Mouse (Mus musculus) kidney, adult 11 months (tissue): ENCODE measurements around the gene Cxcr5.

Experiments used
- DNase-seq: peaks from one replicate; pipeline ENCODE4 v3.0.0; 2022

Gene Cxcr5

DNA sequence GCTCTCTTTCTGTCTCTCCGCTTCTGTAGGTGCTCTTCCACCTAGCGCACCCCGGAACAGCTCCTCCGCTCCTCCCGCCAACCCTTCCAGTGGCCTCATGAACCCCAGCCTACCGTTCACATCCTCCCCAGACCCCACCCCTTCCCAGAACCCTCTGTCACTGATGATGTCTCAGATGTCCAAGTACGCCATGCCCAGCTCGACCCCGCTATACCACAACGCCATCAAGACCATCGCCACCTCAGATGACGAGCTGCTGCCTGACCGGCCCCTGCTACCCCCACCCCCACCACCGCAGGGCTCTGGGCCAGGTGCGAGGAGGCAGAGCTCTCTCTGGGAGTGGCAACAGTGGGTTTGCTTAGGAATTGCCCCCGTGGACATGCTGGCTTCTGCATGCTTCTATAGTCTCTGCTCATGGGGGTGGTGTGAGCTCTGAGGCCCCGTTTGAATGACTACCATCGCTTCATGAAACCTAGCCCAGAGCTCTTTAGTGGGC, 53.5 kb downstream of the Cxcr5 start:
- no peak for DNase-seq

DNA sequence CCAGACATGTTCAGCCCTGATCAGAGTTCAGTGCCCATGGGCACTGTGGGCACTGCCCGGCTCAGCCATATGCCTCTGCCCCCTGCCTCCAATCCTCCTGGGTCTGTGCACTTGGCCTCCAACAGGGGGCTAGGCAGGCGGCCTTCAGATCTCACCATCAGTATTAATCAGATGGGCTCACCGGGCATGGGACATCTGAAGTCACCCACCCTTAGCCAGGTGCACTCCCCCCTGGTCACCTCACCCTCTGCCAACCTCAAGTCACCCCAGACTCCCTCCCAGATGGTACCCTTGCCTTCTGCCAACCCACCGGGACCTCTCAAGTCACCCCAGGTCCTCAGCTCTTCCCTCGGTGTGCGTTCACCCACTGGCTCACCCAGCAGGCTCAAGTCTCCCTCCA, 54.3 kb downstream of the Cxcr5 start:
- no peak for DNase-seq

DNA sequence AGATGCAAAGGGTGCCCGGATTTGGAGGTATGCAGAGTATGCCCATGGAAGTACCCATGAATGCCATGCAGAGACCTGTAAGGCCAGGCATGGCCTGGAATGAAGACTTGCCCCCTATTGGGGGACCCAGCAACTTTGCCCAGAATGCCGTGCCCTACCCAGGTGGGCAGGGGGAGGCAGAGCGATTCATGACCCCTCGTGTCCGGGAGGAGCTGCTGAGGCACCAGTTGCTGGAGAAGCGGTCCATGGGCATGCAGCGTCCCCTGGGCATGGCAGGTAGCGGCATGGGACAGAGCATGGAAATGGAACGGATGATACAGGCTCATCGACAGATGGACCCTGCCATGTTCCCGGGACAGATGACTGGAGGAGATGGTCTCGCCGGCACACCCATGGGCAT, 55.1 kb downstream of the Cxcr5 start:
- DNase-seq: no peak

- DNase-seq: no peak
Measured at GRCm38 (mm10) chr9:44505824-44506467, 55.7 kb downstream of the Cxcr5 start.

DNA sequence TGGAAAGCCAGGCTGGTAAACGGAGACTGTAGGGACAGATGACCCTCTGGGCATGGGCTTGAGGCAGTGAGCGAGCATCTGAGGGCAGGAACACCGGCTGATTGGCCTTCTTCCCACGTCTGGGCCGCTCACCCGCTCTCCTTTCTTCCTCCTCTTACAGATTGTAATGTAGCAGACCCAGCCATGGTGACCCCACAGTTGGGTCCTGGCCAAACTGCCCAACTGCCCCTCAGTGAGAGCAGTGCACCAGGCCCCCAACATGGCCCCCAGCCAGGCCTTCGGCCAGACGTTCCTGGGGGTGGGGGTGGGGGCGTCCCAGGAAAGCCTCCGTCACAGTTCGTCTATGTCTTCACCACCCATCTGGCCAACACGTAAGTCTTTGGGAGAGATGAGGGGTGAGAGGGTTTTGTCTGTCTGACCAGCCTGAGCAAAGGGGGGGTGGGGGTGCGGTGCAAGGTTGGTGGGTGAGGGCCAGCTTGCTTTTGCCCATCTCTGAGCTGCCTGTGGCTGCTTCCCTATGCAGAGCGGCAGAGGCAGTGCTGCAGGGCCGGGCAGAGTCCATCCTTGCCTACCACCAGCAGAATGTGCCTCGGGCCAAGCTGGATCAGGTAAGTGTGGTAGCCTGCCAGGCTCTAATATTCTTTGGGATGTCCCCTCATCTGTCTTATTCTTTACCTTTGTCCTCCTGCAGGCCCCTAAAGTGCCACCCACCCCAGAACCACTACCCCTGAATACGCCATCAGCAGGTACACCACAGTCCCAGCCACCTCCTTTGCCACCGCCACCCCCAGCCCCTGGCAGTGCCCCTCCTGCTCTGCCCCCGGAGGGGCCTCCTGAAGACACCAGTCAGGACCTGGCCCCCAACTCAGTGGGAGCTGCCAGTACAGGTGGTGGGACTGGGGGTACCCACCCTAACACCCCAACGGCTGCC, 56.5 kb downstream of the Cxcr5 start:
- DNase-seq: peak; percentile 31

DNA sequence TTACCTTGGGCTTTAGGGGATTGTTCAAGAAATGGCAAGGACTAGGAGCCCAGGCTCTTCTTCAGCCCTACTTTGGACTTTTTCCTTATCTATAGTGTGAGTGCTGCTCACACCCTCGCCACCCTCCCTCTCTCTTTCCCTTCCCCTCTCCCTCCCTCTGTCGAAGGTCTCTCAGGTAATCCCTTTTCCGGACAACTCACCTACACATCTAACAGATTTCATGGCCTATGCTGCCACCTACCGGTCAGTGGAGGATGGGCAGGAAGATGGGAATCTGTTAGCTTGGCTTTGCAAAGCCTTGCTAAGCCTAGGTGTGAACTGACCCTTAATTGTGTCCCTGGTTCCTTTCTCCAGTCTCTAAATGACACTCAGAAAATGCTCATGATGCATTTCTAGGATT, 59.7 kb downstream of the Cxcr5 start:
- DNase-seq: peak; percentile 79

- DNase-seq: no peak
Measured at GRCm38 (mm10) chr9:44501206-44501879, 60.3 kb downstream of the Cxcr5 start.

DNA sequence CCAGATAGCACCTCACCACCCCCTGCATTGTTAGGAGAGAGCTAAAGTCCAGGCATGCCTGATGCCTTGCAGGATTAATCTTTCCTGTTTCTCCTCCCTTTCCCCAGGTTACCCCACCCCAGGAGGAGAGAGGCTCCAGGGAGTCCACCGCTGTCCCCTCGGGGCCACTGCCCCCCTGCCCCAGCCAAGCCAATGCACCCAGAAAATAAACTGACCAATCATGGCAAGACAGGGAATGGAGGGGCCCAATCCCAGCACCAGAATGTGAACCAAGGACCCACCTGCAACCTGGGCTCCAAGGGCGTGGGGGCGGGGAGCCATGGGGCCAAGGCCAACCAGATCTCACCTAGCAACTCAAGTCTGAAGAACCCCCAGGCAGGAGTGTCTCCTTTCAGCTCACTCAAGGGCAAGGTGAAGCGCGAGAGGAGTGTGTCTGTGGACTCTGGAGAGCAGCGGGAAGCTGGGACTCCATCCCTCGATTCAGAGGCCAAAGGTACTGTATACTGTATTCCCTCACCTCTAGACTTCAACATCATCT, 61.0 kb downstream of the Cxcr5 start:
- DNase-seq: peak; percentile 23

DNA sequence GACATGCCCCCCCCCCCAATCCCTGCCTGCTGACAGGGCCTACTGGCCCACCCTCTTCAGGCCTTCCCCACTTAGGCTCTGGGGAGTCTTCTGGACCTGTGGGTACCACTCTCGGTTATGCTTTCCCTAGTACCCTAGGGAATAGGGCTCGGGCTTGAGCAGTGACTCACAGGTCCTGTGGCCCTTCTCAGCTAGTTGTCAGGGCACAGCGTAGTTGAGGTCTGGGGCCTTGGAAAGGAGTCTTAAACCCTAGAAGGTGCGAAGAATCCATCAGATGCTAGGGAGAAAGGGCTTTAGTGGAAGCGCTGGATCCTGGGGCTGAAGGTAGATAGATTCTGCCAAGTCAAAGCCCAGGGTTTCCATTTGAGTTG, 61.5 kb downstream of the Cxcr5 start:
- no peak for DNase-seq

- DNase-seq: no peak
Measured at GRCm38 (mm10) chr9:44499356-44500162, 62.1 kb downstream of the Cxcr5 start.

GRCm38 (mm10) chr9:44498421-44499355, 63.0 kb downstream of the Cxcr5 start:
- DNase-seq: peak; percentile 78

DNA sequence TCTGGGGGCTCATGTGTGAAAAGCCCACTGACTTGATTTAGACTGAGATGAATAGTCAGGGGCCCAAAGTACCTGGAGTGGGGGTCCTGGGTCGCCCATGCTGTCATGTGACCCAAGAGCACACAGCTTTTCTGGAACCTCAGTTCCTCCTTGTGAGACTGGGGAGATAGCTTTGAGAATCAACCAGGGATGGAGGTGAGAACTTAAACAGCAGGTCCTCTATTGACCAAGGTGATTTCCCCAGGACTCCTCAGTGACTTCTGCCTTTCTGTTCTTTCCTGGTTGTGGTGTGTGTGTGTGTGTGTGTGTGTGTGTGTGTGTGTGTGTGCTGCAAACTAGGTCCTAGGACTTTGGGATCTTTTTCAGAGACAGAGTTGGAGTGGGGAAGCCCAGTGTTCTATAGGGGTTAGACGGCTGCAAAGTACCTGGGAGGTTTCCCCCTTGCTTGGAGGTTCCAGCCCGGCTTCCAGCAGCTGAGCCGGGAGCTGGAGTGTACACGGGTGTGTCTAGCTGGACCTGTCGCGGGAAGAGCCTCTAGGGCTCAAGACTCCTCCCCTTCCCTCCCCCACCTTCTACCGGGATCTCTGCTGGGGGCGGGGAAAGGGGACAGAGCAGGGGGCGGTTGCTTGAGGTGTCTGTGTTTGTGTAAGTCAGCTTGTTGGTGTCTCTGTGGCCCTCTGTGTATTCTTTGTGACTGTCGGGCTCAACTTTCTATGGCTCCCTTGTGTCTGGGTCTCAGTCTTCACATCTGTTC, 63.9 kb downstream of the Cxcr5 start:
- peak; percentile 60 for DNase-seq

- DNase-seq: no peak
Measured at GRCm38 (mm10) chr9:44496803-44497461, 64.7 kb downstream of the Cxcr5 start.

- no peak for DNase-seq
Measured at GRCm38 (mm10) chr9:44495810-44496344, 65.8 kb downstream of the Cxcr5 start.

GRCm38 (mm10) chr9:44494863-44495809, 66.5 kb downstream of the Cxcr5 start:
- no peak for DNase-seq

DNA sequence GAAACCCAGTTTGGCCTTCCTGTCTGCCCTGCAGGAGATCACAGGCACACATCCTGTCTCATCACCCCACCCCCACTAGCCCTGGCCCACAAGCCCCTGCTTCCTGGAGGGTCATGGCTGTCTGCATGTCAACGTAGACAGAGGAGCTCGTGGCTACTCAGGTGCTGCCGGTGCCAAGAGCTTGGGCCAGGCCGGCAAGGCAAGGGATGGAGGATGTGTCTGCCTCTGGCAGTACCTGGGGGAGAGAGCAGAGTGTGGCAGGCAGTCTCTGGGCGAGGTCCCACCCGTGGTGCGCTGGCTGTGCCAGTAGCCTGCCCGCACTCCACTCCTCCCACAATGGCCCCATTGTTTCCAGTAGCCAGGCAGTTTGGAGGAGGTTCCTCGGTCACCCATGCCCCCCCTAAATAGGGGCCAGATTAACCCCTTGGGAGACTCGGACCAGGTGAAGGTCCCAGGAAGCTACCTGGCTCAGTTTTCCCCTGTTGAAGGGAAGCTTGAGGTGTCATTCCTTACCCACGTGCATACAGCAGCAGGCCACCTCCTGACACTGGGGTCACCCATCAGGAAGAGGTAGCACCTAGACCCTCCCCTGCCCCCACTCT, 67.3 kb downstream of the Cxcr5 start:
- DNase-seq: no peak

- no peak for DNase-seq
Measured at GRCm38 (mm10) chr9:44492631-44493461, 68.8 kb downstream of the Cxcr5 start.
